Mouse (Mus musculus) MEL (cell line): ENCODE measurements around the gene Slc22a8. TPM values are rescaled to one million over a fixed set of nuclear protein-coding genes. Genes with fewer than 3 reads are reported as not detected.

Experiments used
- DNase-seq: peaks from one replicate; pipeline ENCODE4 v3.0.0; 2011; ENCODE audit warnings: low read depth, low spot score
- H3K27ac ChIP-seq: 2 replicates; pipeline ENCODE4 v1.5.1; 2012; ENCODE audit warnings: low read depth, mild to moderate bottlenecking, control low read depth, low read length, moderate library complexity; ENCODE audit not compliant: control insufficient read depth
- H3K27me3 ChIP-seq, 2 experiments: fragments of 150-350 bp in 1 of 2; sonication (generic) in 1 of 2; 2 replicates each; pipeline ENCODE4 v1.6.1; 2012; ENCODE audit warnings: low read length in 2 of 2, mild to moderate bottlenecking in 2 of 2, improper control_type of control experiment in 1 of 2, moderate library complexity in 1 of 2; ENCODE audit not compliant: insufficient read depth in 2 of 2, control insufficient read depth in 1 of 2
- H3K36me3 ChIP-seq, 2 experiments: 2 replicates each; pipeline ENCODE4 v1.6.1; 2012 to 2014; ENCODE audit warnings: low read length in 2 of 2, improper control_type of control experiment in 1 of 2, inconsistent platforms in 1 of 2, mild to moderate bottlenecking in 1 of 2; ENCODE audit not compliant: insufficient read depth in 2 of 2, control insufficient read depth in 1 of 2
- H3K4me1 ChIP-seq, 2 experiments: fragments of 150-350 bp in 1 of 2; sonication (generic) in 1 of 2; 2 replicates each; pipeline ENCODE4 v1.6.1; 2012; ENCODE audit warnings: low read length in 2 of 2, improper control_type of control experiment in 1 of 2, mild to moderate bottlenecking in 1 of 2; ENCODE audit not compliant: insufficient read depth in 2 of 2, control insufficient read depth in 1 of 2
- H3K4me3 ChIP-seq, 2 experiments: fragments of 150-350 bp in 1 of 2; sonication (generic) in 1 of 2; 2 replicates each; pipeline ENCODE4 v1.5.1; 2012; ENCODE audit warnings: low read depth in 2 of 2, low read length in 2 of 2, mild to moderate bottlenecking in 2 of 2, moderate library complexity in 2 of 2, control low read depth in 1 of 2, improper control_type of control experiment in 1 of 2; ENCODE audit not compliant: control insufficient read depth in 1 of 2, insufficient read depth in 1 of 2
- H3K79me2 ChIP-seq: 2 replicates; pipeline ENCODE4 v1.6.1; 2012; ENCODE audit warnings: mild to moderate bottlenecking, low read length, moderate library complexity; ENCODE audit not compliant: control insufficient read depth, poor library complexity, insufficient read depth
- H3K9ac ChIP-seq: 2 replicates; pipeline ENCODE4 v1.6.1; 2012; ENCODE audit warnings: low read depth, mild to moderate bottlenecking, control low read depth, low read length, moderate library complexity; ENCODE audit not compliant: control insufficient read depth, poor library complexity, severe bottlenecking
- H3K9me3 ChIP-seq: fragments of 150-350 bp; sonication (generic); replicated peaks from 2 replicates; pipeline ENCODE4 v1.6.1; 2012; ENCODE audit warnings: mild to moderate bottlenecking, low read length, improper control_type of control experiment, moderate library complexity; ENCODE audit not compliant: insufficient read depth
- BHLHE40 ChIP-seq: IDR thresholded peaks from 2 replicates; pipeline ENCODE4 v1.6.1; 2012; ENCODE audit warnings: low read depth, mild to moderate bottlenecking, inconsistent platforms, low read length, improper control_type of control experiment, borderline replicate concordance
- CHD1 ChIP-seq: IDR thresholded peaks from 2 replicates; pipeline ENCODE4 v1.6.1; 2012; ENCODE audit warnings: low read depth, mild to moderate bottlenecking, inconsistent platforms, low read length, improper control_type of control experiment
- CTCF ChIP-seq, 3 experiments: IDR thresholded peaks in 2 of 3; conservative IDR thresholded peaks in 1 of 3; 2 replicates each; pipeline ENCODE4 v1.5.1; 2011 to 2012; ENCODE audit warnings: low read length in 3 of 3, low read depth in 2 of 3, mild to moderate bottlenecking in 2 of 3, improper control_type of control experiment in 1 of 3, inconsistent platforms in 1 of 3, mixed read lengths in 1 of 3, moderate library complexity in 1 of 3; ENCODE audit not compliant: control insufficient read depth in 1 of 3, insufficient read depth in 1 of 3, poor library complexity in 1 of 3, severe bottlenecking in 1 of 3
- E2F4 ChIP-seq: IDR thresholded peaks from 2 replicates; pipeline ENCODE4 v1.6.1; 2011; ENCODE audit warnings: low read depth, low read length, improper control_type of control experiment, borderline replicate concordance
- ETS1 ChIP-seq: IDR thresholded peaks from 2 replicates; pipeline ENCODE4 v1.6.1; 2012; ENCODE audit warnings: low read depth, mild to moderate bottlenecking, inconsistent platforms, low read length, improper control_type of control experiment, moderate library complexity
- GATA1 ChIP-seq: IDR thresholded peaks from 2 replicates; pipeline ENCODE4 v1.6.1; 2011; ENCODE audit warnings: low read depth, low read length, improper control_type of control experiment
- HCFC1 ChIP-seq: IDR thresholded peaks from 2 replicates; pipeline ENCODE4 v1.6.1; 2012; ENCODE audit warnings: low read depth, mild to moderate bottlenecking, inconsistent platforms, low read length, improper control_type of control experiment, moderate library complexity
- JUND ChIP-seq: IDR thresholded peaks from 2 replicates; pipeline ENCODE4 v1.6.1; 2011; ENCODE audit warnings: low read depth, mild to moderate bottlenecking, improper control_type of control experiment, low read length
- KAT2A ChIP-seq: conservative IDR thresholded peaks from 2 replicates; pipeline ENCODE4 v1.6.1; 2012; ENCODE audit warnings: low read depth, low read length, improper control_type of control experiment, inconsistent platforms
- MAFK ChIP-seq: IDR thresholded peaks from 2 replicates; pipeline ENCODE4 v1.6.1; 2011; ENCODE audit warnings: low read depth, mild to moderate bottlenecking, low read length, improper control_type of control experiment, borderline replicate concordance
- MAX ChIP-seq: IDR thresholded peaks from 2 replicates; pipeline ENCODE4 v1.6.1; 2011; ENCODE audit warnings: low read length, improper control_type of control experiment
- MAZ ChIP-seq: IDR thresholded peaks from 2 replicates; pipeline ENCODE4 v1.6.1; 2012; ENCODE audit warnings: low read depth, mild to moderate bottlenecking, inconsistent platforms, low read length, improper control_type of control experiment
- MEF2A ChIP-seq: IDR thresholded peaks from 2 replicates; pipeline ENCODE4 v1.6.1; 2014; ENCODE audit warnings: low read depth, mild to moderate bottlenecking, inconsistent platforms, low read length, improper control_type of control experiment; ENCODE audit not compliant: poor library complexity, insufficient replicate concordance, severe bottlenecking; ENCODE audit errors: extremely low read depth
- MYB ChIP-seq: IDR thresholded peaks from 2 replicates; pipeline ENCODE4 v1.6.1; 2011; ENCODE audit warnings: mild to moderate bottlenecking, low read depth, low read length, improper control_type of control experiment
- POLR2A ChIP-seq, 2 experiments: IDR thresholded peaks; 2 replicates each; pipeline ENCODE4 v1.6.1; 2011 to 2012; ENCODE audit warnings: low read length in 2 of 2, mild to moderate bottlenecking in 2 of 2, control low read depth in 1 of 2, improper control_type of control experiment in 1 of 2, low read depth in 1 of 2, moderate library complexity in 1 of 2; ENCODE audit not compliant: control insufficient read depth in 1 of 2, insufficient read depth in 1 of 2, poor library complexity in 1 of 2
- RAD21 ChIP-seq: IDR thresholded peaks from 2 replicates; pipeline ENCODE4 v1.6.1; 2011; ENCODE audit warnings: mild to moderate bottlenecking, low read depth, low read length, improper control_type of control experiment
- RCOR1 ChIP-seq: IDR thresholded peaks from 2 replicates; pipeline ENCODE4 v1.6.1; 2012; ENCODE audit warnings: low read depth, mild to moderate bottlenecking, inconsistent platforms, low read length, improper control_type of control experiment
- SMC3 ChIP-seq: IDR thresholded peaks from 2 replicates; pipeline ENCODE4 v1.6.1; 2011; ENCODE audit warnings: low read depth, low read length, improper control_type of control experiment
- TAL1 ChIP-seq: IDR thresholded peaks from 2 replicates; pipeline ENCODE4 v1.6.1; 2012; ENCODE audit warnings: mild to moderate bottlenecking, inconsistent platforms, low read length, moderate library complexity, mixed read lengths
- TCF12 ChIP-seq: IDR thresholded peaks from 2 replicates; pipeline ENCODE4 v1.6.1; 2014; ENCODE audit warnings: low read depth, mild to moderate bottlenecking, inconsistent platforms, low read length, improper control_type of control experiment, moderate library complexity
- USF1 ChIP-seq: IDR thresholded peaks from 2 replicates; pipeline ENCODE4 v1.6.1; 2014; ENCODE audit warnings: low read depth, mild to moderate bottlenecking, inconsistent platforms, low read length, improper control_type of control experiment, moderate library complexity
- ZC3H11A ChIP-seq: IDR thresholded peaks from 2 replicates; pipeline ENCODE4 v1.6.1; 2012; ENCODE audit warnings: low read depth, mild to moderate bottlenecking, inconsistent platforms, low read length, improper control_type of control experiment
- ZKSCAN1 ChIP-seq: IDR thresholded peaks from 2 replicates; pipeline ENCODE4 v1.6.1; 2012; ENCODE audit warnings: low read depth, mild to moderate bottlenecking, inconsistent platforms, low read length, improper control_type of control experiment, moderate library complexity
- ZNF384 ChIP-seq: IDR thresholded peaks from 2 replicates; pipeline ENCODE4 v1.6.1; 2012; ENCODE audit warnings: low read depth, mild to moderate bottlenecking, inconsistent platforms, low read length, improper control_type of control experiment
- polyA plus RNA-seq, 2 experiments: library from polyadenylated mRNA; stranded (reverse) in 1 of 2; unstranded in 1 of 2; fragments of >175 nt in 1 of 2; fragments of >200 nt in 1 of 2; gene quantifications; 2 replicates each; pipeline versions ENCODE4 v1.2.1 to v1.2.4; 2012; ENCODE audit warnings: low replicate concordance in 2 of 2, low read depth in 1 of 2; ENCODE audit not compliant: insufficient read length in 2 of 2, insufficient read depth in 1 of 2, missing spikeins in 1 of 2
- total RNA-seq: library from RNA; depleted of rRNA; stranded (reverse); fragments of 300-350 nt; gene quantifications from 2 replicates; pipeline ENCODE4 v1.2.3, GENCODE M21; 2012

The Slc22a8 gene
- total and polyA plus RNA-seq, 3 experiments: not detected

GRCm38 (mm10) chr19:8572485-8572884, 18.6 kb upstream of the Slc22a8 start:
- H3K27me3 ChIP-seq: peaks cover 9 to 21% of the 10 kb centered on the region in 2 experiments
- no peaks in the 10 kb centered on the region for H3K4me1 ChIP-seq
- no peak overlapping the region for H3K9ac ChIP-seq
- H3K79me2 ChIP-seq: no peaks in the 10 kb centered on the region
- H3K9me3 ChIP-seq: no peaks in the 10 kb centered on the region
- no peaks in the 10 kb centered on the region for H3K36me3 ChIP-seq
- TF ChIP-seq USF1: no peak
- no peak for TF ChIP-seq RCOR1
- no peak for TF ChIP-seq GATA1
- no peak for TF ChIP-seq MAFK
- TF ChIP-seq ZKSCAN1: no peak
- 0 out of 2 replicates have a peak, but pooled peaks have one; percentile 16 for TF ChIP-seq TCF12
- TF ChIP-seq E2F4: no peak
- TF ChIP-seq MAX: no peak
- TF ChIP-seq HCFC1: no peak
- TF ChIP-seq CHD1: no peak
- 0 out of 2 replicates have a peak, but pooled peaks have one; percentile 7 for TF ChIP-seq ETS1
- no peak for TF ChIP-seq TAL1
- TF ChIP-seq BHLHE40: no peak
- TF ChIP-seq MYB: no peak
- H3K27ac ChIP-seq: no peak overlapping the region
- DNase-seq: no peak
- H3K4me3 ChIP-seq: no peak overlapping the region

GRCm38 (mm10) chr19:8577432-8577831, 13.6 kb upstream of the Slc22a8 start:
- no peak overlapping the region for H3K9ac ChIP-seq
- no peak overlapping the region for H3K27ac ChIP-seq
- no peak for DNase-seq
- no peaks in the 10 kb centered on the region for H3K36me3 ChIP-seq
- H3K27me3 ChIP-seq: peaks cover 9 to 20% of the 10 kb centered on the region in 2 experiments
- no peak overlapping the region for H3K4me3 ChIP-seq
- no peaks in the 10 kb centered on the region for H3K79me2 ChIP-seq
- TF ChIP-seq ZKSCAN1: no peak
- TF ChIP-seq CHD1: no peak
- no peaks in the 10 kb centered on the region for H3K9me3 ChIP-seq
- H3K4me1 ChIP-seq: no peaks in the 10 kb centered on the region

- Histone ChIP-seq H3K27me3 (peaks cover 7 to 20% of the 10 kb centered on the region in 2 experiments), H3K9ac (no peak overlapping the region), H3K4me1 (no peaks in the 10 kb centered on the region), H3K4me3 (no peak overlapping the region), H3K27ac (no peak overlapping the region), H3K79me2 (no peaks in the 10 kb centered on the region), H3K9me3 (no peaks in the 10 kb centered on the region), H3K36me3 (no peaks in the 10 kb centered on the region)
- TF ChIP-seq CHD1 (no peak), GATA1 (no peak), ZKSCAN1 (no peak), MAZ (no peak), POLR2A (IDR thresholded peaks at IDR 0.05; ENCODE audit: control insufficient read depth in 1 of 2, insufficient read depth in 1 of 2, low read depth in 1 of 2, low read length in 2 of 2, poor library complexity in 1 of 2) (no peak), MEF2A (no peak), CTCF (IDR thresholded peaks at IDR 0.05 in 2 of 3, conservative IDR thresholded peaks at IDR 0.05 in 1 of 3; ENCODE audit: control insufficient read depth in 1 of 3, insufficient read depth in 1 of 3, low read depth in 2 of 3, low read length in 3 of 3, poor library complexity in 1 of 3, severe bottlenecking in 1 of 3) (peak; percentile 85 to 95 (median 89)), ZC3H11A (peak; percentile 96), KAT2A (no peak), ZNF384 (peak; percentile 44; the same call in 1 of the 2 replicates), SMC3 (peak; percentile 98), TCF12 (no peak), JUND (no peak), RAD21 (peak; percentile 91)
- DNase-seq: peak; percentile 64
These were observed 12.6 kb upstream of the Slc22a8 start for GRCm38 (mm10) chr19:8578293-8578969.
